Comparison of ENCODE assay signal across 18 mouse cellular contexts in genomic region chr4:131336801-131337200, GRCm38 (mm10).
"Had no signal": no experiment of that assay in that cellular context is flagged by ENCODE, and none has a peak within 500 bp of the region (broad histone marks: within the 10 kb centered on the region; RNA-seq: fewer than 3 reads in every experiment).

No protein-coding gene starts in this region.

- H3K36me3 ChIP-seq: limb, embryonic 10.5 days; limb, embryonic 13.5 days; liver, embryonic 12.5 days; liver, embryonic 15.5 days; lung, embryonic 15.5 days; midbrain, embryonic 10.5 days; midbrain, embryonic 13.5 days had no signal

- ATAC-seq: liver, embryonic 12.5 days; midbrain, embryonic 13.5 days had no signal

- H3K4me2 ChIP-seq: limb, embryonic 13.5 days; liver, embryonic 12.5 days; liver, embryonic 15.5 days; lung, embryonic 15.5 days; midbrain, embryonic 13.5 days had no signal

- DNase-seq: kidney, postnatal 25 days; layer of hippocampus, adult 9-11 months; liver; lung, adult 18-20 months; lung, postnatal 10 days; lung, postnatal 36 days; thymus, adult 18-20 months; thymus, postnatal 4 days had no signal

- H3K27me3 ChIP-seq: liver, embryonic 15.5 days; midbrain, embryonic 13.5 days had no signal

- H3K4me1 ChIP-seq: liver, embryonic 12.5 days; liver, embryonic 15.5 days; lung, embryonic 15.5 days; megakaryocyte, embryonic 14.5 days had no signal

- H3K27ac ChIP-seq: kidney, postnatal 0 days; layer of hippocampus, adult 2 months; limb, embryonic 10.5 days; limb, embryonic 13.5 days; liver, embryonic 12.5 days; liver, embryonic 15.5 days; lung, embryonic 15.5 days; midbrain, embryonic 10.5 days; midbrain, embryonic 13.5 days had no signal

- H3K9me3 ChIP-seq: limb, embryonic 10.5 days; liver, embryonic 12.5 days; liver, embryonic 15.5 days; lung, embryonic 15.5 days; midbrain, embryonic 10.5 days; midbrain, embryonic 13.5 days had no signal

- H3K4me3 ChIP-seq: layer of hippocampus, adult 2 months; limb, embryonic 10.5 days; limb, embryonic 13.5 days; liver, embryonic 12.5 days; liver, embryonic 15.5 days; lung, embryonic 15.5 days; megakaryocyte, embryonic 14.5 days; midbrain, embryonic 10.5 days; midbrain, embryonic 13.5 days had no signal

- H3K9ac ChIP-seq: limb, embryonic 13.5 days; liver, embryonic 12.5 days; liver, embryonic 15.5 days; lung, embryonic 15.5 days; midbrain, embryonic 13.5 days had no signal
